Mouse (Mus musculus): ENCODE data around the gene Bckdk.

Gene Bckdk

GRCm38 (mm10) chr7:127896384-127896783 lies 7.5 kb upstream of the Bckdk start:
- peak; percentile 59 to 66 for DNase-seq

- no peak for DNase-seq
Observed at GRCm38 (mm10) chr7:127897542-127897941, 6.3 kb upstream of the Bckdk start.

- DNase-seq = no peak
Observed at GRCm38 (mm10) chr7:127898179-127898956, 5.5 kb upstream of the Bckdk start.

GRCm38 (mm10) chr7:127899997-127900396 lies 3.9 kb upstream of the Bckdk start:
- DNase-seq = no peak

- DNase-seq = no peak
Observed at GRCm38 (mm10) chr7:127901772-127902171, 2.1 kb upstream of the Bckdk start.

- no peak for DNase-seq
Observed at GRCm38 (mm10) chr7:127907939-127908338, 4.1 kb downstream of the Bckdk start.

GRCm38 (mm10) chr7:127908656-127909055 lies 4.8 kb downstream of the Bckdk start:
- no peak for DNase-seq

GRCm38 (mm10) chr7:127912190-127912871 lies 8.4 kb downstream of the Bckdk start, which contains the start of gene Kat8:
Kat8 (plus strand) TSS chr7:127912516.
- DNase-seq = peak; percentile 90 to 93

GRCm38 (mm10) chr7:127912938-127913337 lies 9.1 kb downstream of the Bckdk start:
- DNase-seq = no peak

- DNase-seq = no peak
Observed at GRCm38 (mm10) chr7:127915293-127915692, 11.4 kb downstream of the Bckdk start.

GRCm38 (mm10) chr7:127918203-127918602 lies 14.3 kb downstream of the Bckdk start:
- peak; percentile 62 to 65 for DNase-seq

GRCm38 (mm10) chr7:127919290-127919689 lies 15.4 kb downstream of the Bckdk start:
- no peak for DNase-seq

GRCm38 (mm10) chr7:127921516-127921915 lies 17.6 kb downstream of the Bckdk start:
- DNase-seq = no peak

- no peak for DNase-seq
Observed at GRCm38 (mm10) chr7:127922451-127923275, 18.8 kb downstream of the Bckdk start.

- no peak for DNase-seq
Observed at GRCm38 (mm10) chr7:127923714-127924113, 19.8 kb downstream of the Bckdk start.

GRCm38 (mm10) chr7:127925252-127925651 lies 21.4 kb downstream of the Bckdk start:
- DNase-seq = peak; percentile 86 to 92

- no peak for DNase-seq
Observed at GRCm38 (mm10) chr7:127926066-127926465, 22.2 kb downstream of the Bckdk start.

- DNase-seq = no peak
Observed at GRCm38 (mm10) chr7:127926846-127927245, 23.0 kb downstream of the Bckdk start.

- no peak for DNase-seq
Observed at GRCm38 (mm10) chr7:127927726-127928125, 23.8 kb downstream of the Bckdk start.

GRCm38 (mm10) chr7:127928596-127928995 lies 24.7 kb downstream of the Bckdk start:
- peak in 1 of 2 experiments; percentile 70 for DNase-seq

- peak; percentile 90 to 93 for DNase-seq
Observed at GRCm38 (mm10) chr7:127929923-127930322, 26.0 kb downstream of the Bckdk start, which contains the start of gene Prss8. Prss8 (minus strand) TSS chr7:127930104.

- no peak for DNase-seq
Observed at GRCm38 (mm10) chr7:127930636-127931035, 26.8 kb downstream of the Bckdk start.
